Mouse (Mus musculus): ENCODE data around the gene Ccr1. TPM values are rescaled to one million over a fixed set of nuclear protein-coding genes. Genes with fewer than 3 reads are reported as not detected.
"Not testable (repeated sequence)": the region's sequence is repeated elsewhere in the genome, so short reads cannot be mapped to it uniquely, and the experiment has no call there.

The Ccr1 gene
- total RNA-seq, 1 experiment from 2014 or later: 3.6 TPM

- no peak for ATAC-seq (replicated peaks in 1 of 2; ENCODE audit: insufficient read depth in 1 of 2, low FRiP score in 2 of 2, low TSS enrichment in 1 of 2, low read depth in 1 of 2, poor library complexity in 2 of 2, severe bottlenecking in 2 of 2)
Observed at GRCm38 (mm10) chr9:123932911-123933675, 35.4 kb downstream of the Ccr1 start.

- ATAC-seq (replicated peaks in 1 of 2; ENCODE audit: insufficient read depth in 1 of 2, low FRiP score in 2 of 2, low TSS enrichment in 1 of 2, low read depth in 1 of 2, poor library complexity in 2 of 2, severe bottlenecking in 2 of 2): peak; percentile 44 to 49
Observed at GRCm38 (mm10) chr9:123931761-123932700, 36.5 kb downstream of the Ccr1 start.

- ATAC-seq (replicated peaks in 1 of 2; ENCODE audit: insufficient read depth in 1 of 2, low FRiP score in 2 of 2, low TSS enrichment in 1 of 2, low read depth in 1 of 2, poor library complexity in 2 of 2, severe bottlenecking in 2 of 2): no peak
Observed at GRCm38 (mm10) chr9:123930926-123931325, 37.6 kb downstream of the Ccr1 start.

GRCm38 (mm10) chr9:123930476-123930875 lies 38.0 kb downstream of the Ccr1 start:
- no peak for ATAC-seq (replicated peaks in 1 of 2; ENCODE audit: insufficient read depth in 1 of 2, low FRiP score in 2 of 2, low TSS enrichment in 1 of 2, low read depth in 1 of 2, poor library complexity in 2 of 2, severe bottlenecking in 2 of 2)

- no peak for ATAC-seq (replicated peaks in 1 of 2; ENCODE audit: insufficient read depth in 1 of 2, low FRiP score in 2 of 2, low TSS enrichment in 1 of 2, low read depth in 1 of 2, poor library complexity in 2 of 2, severe bottlenecking in 2 of 2)
Observed at GRCm38 (mm10) chr9:123929936-123930335, 38.6 kb downstream of the Ccr1 start.

GRCm38 (mm10) chr9:123928759-123929246 lies 39.7 kb downstream of the Ccr1 start:
- ATAC-seq (replicated peaks in 1 of 2; ENCODE audit: insufficient read depth in 1 of 2, low FRiP score in 2 of 2, low TSS enrichment in 1 of 2, low read depth in 1 of 2, poor library complexity in 2 of 2, severe bottlenecking in 2 of 2): peak; percentile 34 to 46; a peak in 3 of 4 replicates

GRCm38 (mm10) chr9:123928118-123928758 lies 40.3 kb downstream of the Ccr1 start:
- peak; percentile 25 to 34 for ATAC-seq (replicated peaks in 1 of 2; ENCODE audit: insufficient read depth in 1 of 2, low FRiP score in 2 of 2, low TSS enrichment in 1 of 2, low read depth in 1 of 2, poor library complexity in 2 of 2, severe bottlenecking in 2 of 2)

GRCm38 (mm10) chr9:123927281-123927960 lies 41.1 kb downstream of the Ccr1 start:
- no peak for ATAC-seq (replicated peaks in 1 of 2; ENCODE audit: insufficient read depth in 1 of 2, low FRiP score in 2 of 2, low TSS enrichment in 1 of 2, low read depth in 1 of 2, poor library complexity in 2 of 2, severe bottlenecking in 2 of 2)

GRCm38 (mm10) chr9:123926041-123926440 lies 42.5 kb downstream of the Ccr1 start:
- ATAC-seq (replicated peaks in 1 of 2; ENCODE audit: insufficient read depth in 1 of 2, low FRiP score in 2 of 2, low TSS enrichment in 1 of 2, low read depth in 1 of 2, poor library complexity in 2 of 2, severe bottlenecking in 2 of 2): not testable (repeated sequence)

- peak; percentile 46 to 54 for ATAC-seq (replicated peaks in 1 of 2; ENCODE audit: insufficient read depth in 1 of 2, low FRiP score in 2 of 2, low TSS enrichment in 1 of 2, low read depth in 1 of 2, poor library complexity in 2 of 2, severe bottlenecking in 2 of 2)
Observed at GRCm38 (mm10) chr9:123925101-123925946, 43.2 kb downstream of the Ccr1 start.

- ATAC-seq (replicated peaks in 1 of 2; ENCODE audit: insufficient read depth in 1 of 2, low FRiP score in 2 of 2, low TSS enrichment in 1 of 2, low read depth in 1 of 2, poor library complexity in 2 of 2, severe bottlenecking in 2 of 2): peak; percentile 15 to 30
Observed at GRCm38 (mm10) chr9:123924589-123925066, 43.9 kb downstream of the Ccr1 start.

- ATAC-seq (replicated peaks in 1 of 2; ENCODE audit: insufficient read depth in 1 of 2, low FRiP score in 2 of 2, low TSS enrichment in 1 of 2, low read depth in 1 of 2, poor library complexity in 2 of 2, severe bottlenecking in 2 of 2): peak; percentile 27 to 28; a peak in 3 of 4 replicates
Observed at GRCm38 (mm10) chr9:123924035-123924434, 44.5 kb downstream of the Ccr1 start.

- no peak; a peak in 1 of 4 replicates for ATAC-seq (replicated peaks in 1 of 2; ENCODE audit: insufficient read depth in 1 of 2, low FRiP score in 2 of 2, low TSS enrichment in 1 of 2, low read depth in 1 of 2, poor library complexity in 2 of 2, severe bottlenecking in 2 of 2)
Observed at GRCm38 (mm10) chr9:123923146-123923991, 45.1 kb downstream of the Ccr1 start.
